Mouse (Mus musculus) midbrain, postnatal 0 days (tissue): Measurements from ENCODE around the gene Mindy1. TPM values are rescaled to one million over a fixed set of nuclear protein-coding genes. Genes with fewer than 3 reads are reported as not detected.
A peak's percentile ranks its signal among the peaks of the same experiment; 100 is the strongest.
"Not testable (repeated sequence)": the region's sequence is repeated elsewhere in the genome, so short reads cannot be mapped to it uniquely, and the experiment has no call there.

Experiments
- ATAC-seq: fragments of 200-750 bp; cut with Nextera tagmentation; 2 replicates; pipeline ENCODE4 v1.8.0; 2017; ENCODE audit warnings: moderate number of reproducible peaks, mild to moderate bottlenecking, moderate TSS enrichment, moderate library complexity; ENCODE audit not compliant: low FRiP score
- DNase-seq: peaks from one replicate; pipeline ENCODE4 v3.0.0-alpha.2; 2015; ENCODE audit warnings: low spot score
- H3K27ac ChIP-seq: fragments of 300-500 bp; sonication (generic); 2 replicates; pipeline ENCODE4 v1.5.1; 2014; ENCODE audit warnings: low read depth, mild to moderate bottlenecking, low read length, mixed read lengths
- H3K27me3 ChIP-seq: fragments of 300-500 bp; sonication (generic); 2 replicates; pipeline ENCODE4 v1.6.1; 2014; ENCODE audit warnings: low read length, control low read depth, mixed read lengths; ENCODE audit not compliant: insufficient read depth
- H3K36me3 ChIP-seq: fragments of 300-500 bp; sonication (generic); 2 replicates; pipeline ENCODE4 v1.6.1; 2014; ENCODE audit warnings: low read length, control low read depth, mixed read lengths; ENCODE audit not compliant: insufficient read depth
- H3K4me1 ChIP-seq: fragments of 300-500 bp; sonication (generic); 2 replicates; pipeline ENCODE4 v1.6.1; 2014; ENCODE audit warnings: mild to moderate bottlenecking, control low read depth, antibody characterized with exemption, low read length, mixed read lengths; ENCODE audit not compliant: insufficient read depth
- H3K4me2 ChIP-seq: fragments of 300-500 bp; sonication (generic); 2 replicates; pipeline ENCODE4 v1.6.1; 2014; ENCODE audit warnings: low read depth, mild to moderate bottlenecking, low read length, mixed read lengths; ENCODE audit not compliant: poor library complexity, severe bottlenecking
- H3K4me3 ChIP-seq: fragments of 300-500 bp; sonication (generic); 2 replicates; pipeline ENCODE4 v1.5.1; 2014; ENCODE audit warnings: low read depth, mild to moderate bottlenecking, low read length, moderate library complexity
- H3K9ac ChIP-seq: fragments of 300-500 bp; sonication (generic); replicated peaks from 2 replicates; pipeline ENCODE4 v1.6.1; 2014; ENCODE audit warnings: mild to moderate bottlenecking, low read length, moderate library complexity, mixed read lengths; ENCODE audit not compliant: poor library complexity, severe bottlenecking
- H3K9me3 ChIP-seq: fragments of 300-500 bp; sonication (generic); 2 replicates; pipeline ENCODE4 v1.6.1; 2016; ENCODE audit warnings: low read length, control low read depth
- CTCF ChIP-seq: IDR thresholded peaks from 2 replicates; pipeline ENCODE4 v1.5.1; 2016; ENCODE audit warnings: antibody characterized with exemption, mild to moderate bottlenecking
- WGBS: fragments of 180-500 bp; shearing (Covaris S2); extraction: QIAGEN DNeasy Blood & Tissue Kit; methylation state at CpG from one replicate; pipeline ENCODE4 v1.1.7; 2014; 5-methylcytosine and 5-hydroxymethylcytosine counted together
- polyA plus RNA-seq: library from polyadenylated mRNA; unstranded; fragments of >200 nt; fragmentation: Nextera tagmentation; extraction: Ambion mirVana; gene quantifications from 2 replicates; pipeline ENCODE4 v1.2.1, GENCODE M21; 2015
- total RNA-seq: library from RNA; depleted of rRNA; stranded (reverse); fragments of >200 nt; gene quantifications from 2 replicates; pipeline ENCODE4 v1.2.3, GENCODE M21; 2014

Mindy1 gene
- total and polyA plus RNA-seq, 2 experiments from 2014 or later = 34.8 to 37.1 TPM

- H3K36me3 ChIP-seq = peaks cover 74% of the 10 kb centered on the region
- DNase-seq = no peak
- no peak for ATAC-seq
- no peak for TF ChIP-seq CTCF
- WGBS = 94% methylated on average over 3 of the region's 3 CpGs
- H3K9me3 ChIP-seq = no peaks in the 10 kb centered on the region
- H3K27ac ChIP-seq = no peak overlapping the region
- no peak overlapping the region for H3K9ac ChIP-seq
- no peak overlapping the region for H3K4me2 ChIP-seq
- no peak overlapping the region for H3K4me3 ChIP-seq
- H3K4me1 ChIP-seq = no peaks in the 10 kb centered on the region
- H3K27me3 ChIP-seq = no peaks in the 10 kb centered on the region
These were observed 42.3 kb downstream of the Mindy1 start for GRCm38 (mm10) chr3:95323429-95323828.

DNA sequence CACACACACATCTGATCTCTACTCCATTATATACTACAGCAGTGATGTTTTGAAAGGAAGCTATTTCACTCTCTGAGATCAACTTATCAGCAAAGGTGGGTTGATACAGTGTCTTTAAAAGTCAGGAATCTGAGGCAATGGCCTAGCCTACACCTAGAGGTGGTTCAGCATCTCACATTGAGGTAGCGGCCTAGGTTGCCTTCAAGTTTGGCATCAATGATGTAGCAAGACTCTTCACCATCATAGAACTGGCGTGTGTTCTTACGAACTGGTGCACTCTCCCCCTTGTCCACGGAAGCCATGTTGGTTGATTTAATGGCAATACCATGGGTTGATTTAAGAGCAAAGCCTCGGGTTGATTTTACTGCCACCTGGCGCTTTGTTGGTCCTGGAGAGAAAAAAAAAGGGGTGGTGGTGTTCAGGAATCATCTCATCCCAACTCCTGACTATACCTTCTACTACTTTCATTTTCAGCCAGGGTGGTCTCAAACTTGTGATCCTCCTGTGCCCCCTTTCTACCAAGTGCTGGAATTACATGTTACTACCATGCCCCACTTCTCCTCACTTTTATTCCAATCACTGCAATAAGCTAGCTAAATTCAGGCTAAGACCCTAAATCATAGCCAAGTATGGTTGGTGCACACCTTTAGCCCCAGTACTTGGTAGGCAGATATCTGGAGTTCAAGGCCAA is 43.5 kb downstream of the Mindy1 start:
- TF ChIP-seq CTCF = peak; percentile 53
- H3K27me3 ChIP-seq = no peaks in the 10 kb centered on the region
- H3K9ac ChIP-seq = no peak overlapping the region
- H3K9me3 ChIP-seq = no peaks in the 10 kb centered on the region
- no peak overlapping the region for H3K4me2 ChIP-seq
- ATAC-seq = no peak
- no peaks in the 10 kb centered on the region for H3K4me1 ChIP-seq
- 92% methylated on average over 6 of the region's 6 CpGs for WGBS
- H3K27ac ChIP-seq = no peak overlapping the region
- DNase-seq = no peak
- no peak overlapping the region for H3K4me3 ChIP-seq
- peaks cover 83% of the 10 kb centered on the region for H3K36me3 ChIP-seq

DNA sequence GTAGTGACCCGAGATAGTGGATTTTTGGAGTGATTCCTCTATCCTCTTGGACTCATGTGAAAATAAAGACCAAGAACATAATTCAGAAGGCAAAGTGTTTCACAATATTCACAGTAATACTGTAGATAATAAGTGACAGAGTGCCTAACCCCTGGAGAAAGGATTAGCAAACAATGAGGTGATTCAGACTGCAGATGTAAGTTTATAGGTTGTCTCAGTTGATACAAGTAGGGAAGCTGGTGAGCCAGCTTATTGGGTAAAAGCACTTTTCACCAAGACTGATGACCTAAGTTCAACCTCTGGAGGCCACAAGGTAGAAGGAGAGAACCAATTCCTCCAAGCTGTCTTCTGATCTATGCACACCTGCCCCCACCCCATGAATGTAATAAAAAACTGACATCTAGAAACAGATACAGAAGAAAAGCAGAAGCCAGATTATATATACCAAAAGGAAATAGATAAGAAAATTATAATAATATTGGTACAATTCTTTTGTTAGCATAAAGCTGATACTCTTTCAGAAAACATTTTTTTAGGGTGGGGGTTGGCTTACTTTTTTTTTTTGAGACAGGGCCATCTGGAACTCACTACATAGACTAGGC is 47.8 kb downstream of the Mindy1 start:
- Histone ChIP-seq H3K9ac (no peak overlapping the region), H3K4me1 (no peaks in the 10 kb centered on the region), H3K9me3 (no peaks in the 10 kb centered on the region), H3K27me3 (no peaks in the 10 kb centered on the region), H3K36me3 (peaks cover 56% of the 10 kb centered on the region), H3K27ac (no peak overlapping the region), H3K4me3 (no peak overlapping the region), H3K4me2 (no peak overlapping the region)
- TF ChIP-seq CTCF = no peak
- DNase-seq (no peak), ATAC-seq (no peak)
- WGBS = 98% methylated on average over 1 of the region's 1 CpGs

GRCm38 (mm10) chr3:95331528-95331927 is 50.4 kb downstream of the Mindy1 start:
- Histone ChIP-seq H3K9ac (no peak overlapping the region), H3K4me3 (no peak overlapping the region), H3K9me3 (no peaks in the 10 kb centered on the region), H3K4me1 (no peaks in the 10 kb centered on the region), H3K27ac (no peak overlapping the region), H3K27me3 (no peaks in the 10 kb centered on the region), H3K36me3 (peaks cover 50% of the 10 kb centered on the region), H3K4me2 (no peak overlapping the region)
- no peak for DNase-seq
- WGBS = 88% methylated on average over 1 of the region's 1 CpGs
- TF ChIP-seq CTCF = no peak
- no peak for ATAC-seq

DNA sequence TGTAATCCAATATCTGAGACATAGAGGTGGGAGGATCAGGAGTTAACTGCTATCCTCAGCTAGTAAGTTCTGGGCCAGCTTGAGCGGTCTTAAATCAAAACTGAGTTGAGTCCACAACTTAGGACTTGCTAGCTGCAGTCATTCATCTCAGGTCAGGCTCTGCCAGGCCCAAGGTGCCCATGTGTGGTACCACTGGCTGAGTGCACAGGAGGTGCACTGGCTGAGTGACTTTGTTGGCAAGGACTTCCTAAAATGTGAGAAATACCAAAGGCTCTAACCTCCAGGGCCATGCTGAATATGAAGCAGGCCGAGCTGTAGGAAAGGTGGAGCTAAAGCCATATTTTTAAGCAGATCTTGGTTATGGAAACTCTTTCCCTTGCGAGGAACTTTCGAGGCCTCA is 56.2 kb downstream of the Mindy1 start:
- H3K27me3 ChIP-seq = no peaks in the 10 kb centered on the region
- no peak overlapping the region for H3K4me2 ChIP-seq
- TF ChIP-seq CTCF = no peak
- H3K36me3 ChIP-seq = peaks cover 72% of the 10 kb centered on the region
- H3K9ac ChIP-seq = no peak overlapping the region
- no peak overlapping the region for H3K27ac ChIP-seq
- no peak overlapping the region for H3K4me3 ChIP-seq
- DNase-seq (no peak), ATAC-seq (no peak)
- H3K9me3 ChIP-seq = no peaks in the 10 kb centered on the region
- no peaks in the 10 kb centered on the region for H3K4me1 ChIP-seq
- WGBS = 98% methylated on average over 4 of the region's 4 CpGs

DNA sequence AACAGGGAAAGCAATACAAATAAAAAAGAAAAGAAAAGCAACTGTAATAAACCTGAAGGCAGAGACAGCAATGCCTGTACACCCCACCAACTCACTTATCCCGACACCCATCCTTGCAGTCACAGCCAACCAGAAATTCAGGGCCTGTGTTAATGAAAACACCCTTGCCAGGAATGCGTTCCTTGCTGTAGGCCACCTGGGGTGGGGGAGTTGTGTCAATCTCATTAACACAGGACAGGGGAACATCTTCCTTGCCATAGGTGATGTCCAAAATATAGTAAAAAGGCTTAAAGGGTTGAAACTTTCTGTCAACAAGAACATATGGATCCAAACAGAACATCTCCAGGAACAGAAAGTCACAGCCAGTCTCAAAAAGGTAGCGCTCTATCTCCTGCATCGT is 57.1 kb downstream of the Mindy1 start:
- ATAC-seq (no peak), DNase-seq (no peak)
- H3K4me3 ChIP-seq = no peak overlapping the region
- TF ChIP-seq CTCF = no peak
- H3K9ac ChIP-seq = no peak overlapping the region
- peaks cover 74% of the 10 kb centered on the region for H3K36me3 ChIP-seq
- H3K9me3 ChIP-seq = no peaks in the 10 kb centered on the region
- H3K4me1 ChIP-seq = no peaks in the 10 kb centered on the region
- WGBS = 95% methylated on average over 4 of the region's 4 CpGs
- H3K27ac ChIP-seq = no peak overlapping the region
- no peaks in the 10 kb centered on the region for H3K27me3 ChIP-seq
- no peak overlapping the region for H3K4me2 ChIP-seq

- H3K9ac ChIP-seq, H3K9me3 ChIP-seq, H3K27me3 ChIP-seq, H3K4me1 ChIP-seq, H3K4me3 ChIP-seq, H3K27ac ChIP-seq, H3K4me2 ChIP-seq, ATAC-seq, DNase-seq: not testable (repeated sequence)
- H3K36me3 ChIP-seq = peaks cover 56% of the 10 kb centered on the region
- WGBS = 95% methylated on average over 9 of the region's 9 CpGs
These were observed 62.3 kb downstream of the Mindy1 start for GRCm38 (mm10) chr3:95343356-95344000.
